Mouse (Mus musculus) lung, adult 2 months (tissue): ENCODE results near the gene Disp1.

Experiments used
- CTCF ChIP-seq: fragments of 200-500 bp; IDR thresholded peaks from 2 replicates; pipeline ENCODE4 v1.5.1; 2011; ENCODE audit warnings: mild to moderate bottlenecking, low read length, control low read depth; ENCODE audit not compliant: insufficient read depth
- POLR2A ChIP-seq: fragments of 200-500 bp; IDR thresholded peaks from 2 replicates; pipeline ENCODE4 v1.6.1; 2011; ENCODE audit warnings: low read depth, mild to moderate bottlenecking, control low read depth, low read length, borderline replicate concordance; ENCODE audit errors: extremely low read depth

GRCm38 (mm10) chr1:183267666-183268065 lies 46.3 kb upstream of the Disp1 start:
- TF ChIP-seq POLR2A: no peak
- no peak for TF ChIP-seq CTCF
